Mouse (Mus musculus): Measurements from ENCODE around the gene Slc1a1. TPM values are rescaled to one million over a fixed set of nuclear protein-coding genes. Genes with fewer than 3 reads are reported as not detected.

Slc1a1 gene
- polyA plus RNA-seq (2015; fragmentation: Nextera tagmentation; extraction: Ambion mirVana) = 37.9 and 40.3 TPM in 2 replicates

GRCm38 (mm10) chr19:28834798-28835499 is at the start of gene Slc1a1:
Slc1a1 (plus strand) TSS chr19:28835049.
- under 1% methylated on average over 68 of the region's 68 CpGs for WGBS
- Histone ChIP-seq H3K27me3 (replicated peaks) (no peaks in the 10 kb centered on the region), H3K4me3 (peak within 1 kb of the TSS; percentile 57), H3K4me2 (peak within 1 kb of the TSS; percentile 78), H3K9ac (peak within 1 kb of the TSS; percentile 66), H3K9me3 (no peaks in the 10 kb centered on the region), H3K27ac (peak within 1 kb of the TSS; percentile 72), H3K4me1 (peaks cover 7% of the 10 kb centered on the region; the same call in 1 of the 2 replicates), H3K36me3 (replicated peaks) (no peaks in the 10 kb centered on the region)
- ATAC-seq (replicated peaks) = peak; percentile 94

GRCm38 (mm10) chr19:28790196-28790595 is 44.7 kb upstream of the Slc1a1 start:
- Histone ChIP-seq H3K9me3 (no peaks in the 10 kb centered on the region), H3K4me3 (no peak overlapping the region), H3K27ac (no peak overlapping the region), H3K27me3 (replicated peaks) (no peaks in the 10 kb centered on the region), H3K4me2 (no peak overlapping the region), H3K36me3 (replicated peaks) (no peaks in the 10 kb centered on the region), H3K9ac (no peak overlapping the region), H3K4me1 (no peaks in the 10 kb centered on the region)
- ATAC-seq (replicated peaks) = no peak
- 77% methylated on average over 1 of the region's 1 CpGs for WGBS

- Histone ChIP-seq H3K27ac (no peak overlapping the region), H3K4me2 (no peak overlapping the region), H3K4me3 (no peak overlapping the region), H3K9ac (no peak overlapping the region), H3K4me1 (no peaks in the 10 kb centered on the region), H3K27me3 (replicated peaks) (no peaks in the 10 kb centered on the region), H3K36me3 (replicated peaks) (no peaks in the 10 kb centered on the region), H3K9me3 (no peaks in the 10 kb centered on the region)
- 88% methylated on average over 2 of the region's 2 CpGs for WGBS
- ATAC-seq (replicated peaks) = no peak
Observed at GRCm38 (mm10) chr19:28793307-28793706, 41.5 kb upstream of the Slc1a1 start.

DNA sequence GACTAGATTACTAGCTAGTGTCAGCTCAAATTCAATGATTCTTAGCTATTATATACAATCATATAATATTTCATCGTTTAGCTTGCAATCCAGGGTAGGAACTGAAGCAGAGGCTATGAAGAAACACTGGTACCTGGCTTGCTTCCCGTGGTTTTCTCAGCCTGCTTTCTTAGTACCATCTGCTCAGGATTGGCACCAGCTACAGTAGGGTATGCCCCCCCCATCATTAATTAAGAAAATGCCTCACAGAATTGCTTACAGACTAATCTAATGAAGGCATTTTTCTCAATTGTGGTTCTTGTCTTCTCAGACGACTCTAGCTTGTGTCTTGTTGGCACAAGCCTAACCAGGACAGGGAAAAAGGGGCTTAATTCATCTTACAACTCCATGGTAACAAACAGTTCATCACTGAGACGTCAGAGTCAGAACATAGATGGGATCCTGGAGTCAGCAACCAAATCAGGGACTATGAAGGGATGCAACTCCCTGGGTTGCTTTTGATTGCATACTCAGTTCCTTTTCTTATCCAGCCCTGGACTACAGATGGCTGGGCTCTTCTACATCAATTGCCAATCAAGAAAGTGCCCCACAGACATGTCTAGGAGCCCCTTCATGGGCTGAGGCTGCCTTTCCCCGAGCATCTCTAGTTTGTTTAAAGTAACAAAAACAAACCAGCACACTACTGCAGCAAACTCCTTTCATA is 38.6 kb upstream of the Slc1a1 start:
- no peak overlapping the region for H3K27ac ChIP-seq
- no peak overlapping the region for H3K4me2 ChIP-seq
- H3K4me1 ChIP-seq = no peaks in the 10 kb centered on the region; the same call in 1 of the 2 replicates
- H3K4me3 ChIP-seq = no peak overlapping the region
- WGBS = 67% methylated on average over 5 of the region's 5 CpGs
- no peaks in the 10 kb centered on the region for H3K36me3 ChIP-seq (replicated peaks)
- H3K27me3 ChIP-seq (replicated peaks) = no peaks in the 10 kb centered on the region
- no peak for ATAC-seq (replicated peaks)
- H3K9me3 ChIP-seq = no peaks in the 10 kb centered on the region
- H3K9ac ChIP-seq = no peak overlapping the region

DNA sequence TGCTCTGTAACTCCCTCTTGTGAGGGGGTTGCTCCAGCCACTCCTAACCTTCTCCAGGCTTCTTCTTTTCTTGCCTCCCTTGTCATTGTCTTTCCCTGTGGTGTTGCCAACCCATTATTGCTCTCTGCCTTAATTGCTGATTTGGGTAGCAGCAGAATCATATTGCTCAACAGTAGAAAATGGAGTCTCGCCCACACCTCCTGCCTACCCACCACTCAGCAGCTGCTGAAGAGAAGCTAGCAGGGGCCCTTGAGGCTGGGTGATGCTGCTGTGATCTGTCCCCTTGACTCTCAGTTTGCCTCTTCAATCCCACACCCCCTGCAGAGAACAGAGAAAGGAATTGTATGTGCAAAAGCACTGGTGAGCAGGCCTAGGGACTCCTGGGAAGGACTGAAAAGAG is 37.9 kb upstream of the Slc1a1 start:
- no peak for ATAC-seq (replicated peaks)
- Histone ChIP-seq H3K4me2 (no peak overlapping the region), H3K4me3 (no peak overlapping the region), H3K9me3 (no peaks in the 10 kb centered on the region), H3K27ac (no peak overlapping the region), H3K4me1 (no peaks in the 10 kb centered on the region; the same call in 1 of the 2 replicates), H3K36me3 (replicated peaks) (no peaks in the 10 kb centered on the region), H3K27me3 (replicated peaks) (no peaks in the 10 kb centered on the region), H3K9ac (no peak overlapping the region)
- WGBS = 86% methylated on average over 1 of the region's 1 CpGs

GRCm38 (mm10) chr19:28797611-28798010 is 37.2 kb upstream of the Slc1a1 start:
- Histone ChIP-seq H3K27ac (no peak overlapping the region), H3K36me3 (replicated peaks) (no peaks in the 10 kb centered on the region), H3K4me3 (no peak overlapping the region), H3K27me3 (replicated peaks) (no peaks in the 10 kb centered on the region), H3K9me3 (no peaks in the 10 kb centered on the region), H3K4me2 (no peak overlapping the region), H3K4me1 (no peaks in the 10 kb centered on the region; the same call in 1 of the 2 replicates), H3K9ac (no peak overlapping the region)
- WGBS = 88% methylated on average over 6 of the region's 6 CpGs
- no peak for ATAC-seq (replicated peaks)

- Histone ChIP-seq H3K9ac (no peak overlapping the region), H3K4me2 (no peak overlapping the region), H3K27me3 (replicated peaks) (no peaks in the 10 kb centered on the region), H3K4me1 (no peaks in the 10 kb centered on the region; the same call in 1 of the 2 replicates), H3K27ac (no peak overlapping the region), H3K9me3 (no peaks in the 10 kb centered on the region), H3K4me3 (no peak overlapping the region), H3K36me3 (replicated peaks) (no peaks in the 10 kb centered on the region)
- ATAC-seq (replicated peaks) = peak; percentile 69; the same call in 1 of the 2 replicates
- WGBS = 41% methylated on average over 6 of the region's 6 CpGs
Observed at GRCm38 (mm10) chr19:28800448-28800847, 34.4 kb upstream of the Slc1a1 start.

- WGBS = 93% methylated on average over 6 of the region's 6 CpGs
- no peak for ATAC-seq (replicated peaks)
- H3K27me3 ChIP-seq (replicated peaks) = no peaks in the 10 kb centered on the region
- H3K4me3 ChIP-seq = no peak overlapping the region
- no peaks in the 10 kb centered on the region for H3K36me3 ChIP-seq (replicated peaks)
- no peaks in the 10 kb centered on the region for H3K4me1 ChIP-seq
- no peaks in the 10 kb centered on the region for H3K9me3 ChIP-seq
- no peak overlapping the region for H3K27ac ChIP-seq
- H3K9ac ChIP-seq = no peak overlapping the region
- no peak overlapping the region for H3K4me2 ChIP-seq
Observed at GRCm38 (mm10) chr19:28806276-28806675, 28.6 kb upstream of the Slc1a1 start.

DNA sequence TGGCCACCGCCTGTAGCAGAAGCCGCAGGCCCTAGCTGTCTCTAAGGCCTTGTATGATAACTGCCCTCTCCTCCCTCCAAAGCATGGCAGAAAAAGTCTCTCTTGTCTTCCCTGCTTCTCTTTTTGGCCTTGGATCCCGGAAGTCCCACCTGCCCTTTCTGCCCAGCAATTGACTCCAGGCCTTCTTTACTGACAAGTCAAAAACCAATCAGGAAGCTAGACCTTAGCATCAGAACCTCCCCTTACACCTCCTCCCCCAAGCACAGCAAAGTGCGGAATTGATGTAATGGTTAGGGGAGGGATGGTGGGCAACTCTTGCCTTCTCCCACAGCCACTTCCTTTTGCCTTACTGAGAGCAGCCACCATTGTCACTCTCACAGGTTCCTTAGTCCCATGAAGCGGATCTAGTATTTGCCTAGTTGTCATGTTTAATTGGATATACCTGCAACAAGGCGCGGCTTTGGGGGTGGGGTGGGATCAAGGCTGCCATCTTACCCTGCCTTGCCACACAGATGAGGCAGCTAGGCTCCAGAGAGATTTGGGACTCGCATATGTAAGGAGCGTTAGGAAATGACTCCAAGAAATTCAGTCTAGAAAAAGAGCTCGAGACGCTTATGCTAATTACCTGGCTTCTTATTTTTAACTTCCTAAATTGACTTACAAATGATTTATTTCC is 27.9 kb upstream of the Slc1a1 start:
- H3K27ac ChIP-seq = no peak overlapping the region
- no peak overlapping the region for H3K4me2 ChIP-seq
- H3K9ac ChIP-seq = no peak overlapping the region
- H3K4me1 ChIP-seq = no peaks in the 10 kb centered on the region
- H3K4me3 ChIP-seq = no peak overlapping the region
- no peaks in the 10 kb centered on the region for H3K9me3 ChIP-seq
- no peaks in the 10 kb centered on the region for H3K27me3 ChIP-seq (replicated peaks)
- H3K36me3 ChIP-seq (replicated peaks) = no peaks in the 10 kb centered on the region
- ATAC-seq (replicated peaks) = no peak
- 89% methylated on average over 11 of the region's 11 CpGs for WGBS

DNA sequence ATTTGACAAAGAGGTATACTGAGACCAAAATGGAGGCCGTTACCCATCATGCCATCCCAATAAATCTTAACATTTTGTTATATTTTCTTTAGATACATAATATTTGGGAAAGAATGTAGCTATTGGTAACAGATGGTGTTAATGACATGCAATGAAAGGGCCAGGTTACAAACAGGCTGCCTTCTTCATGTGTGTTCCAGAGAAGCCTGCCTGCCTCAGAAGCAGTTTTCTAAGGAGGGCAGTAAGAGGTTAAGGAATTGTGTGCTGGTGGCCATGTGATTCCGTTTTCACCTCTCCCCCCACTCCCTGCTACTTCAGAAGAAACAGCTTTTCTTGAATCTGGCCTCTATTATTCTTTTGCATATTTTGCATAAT is 27.4 kb upstream of the Slc1a1 start:
- 59% methylated on average over 2 of the region's 2 CpGs for WGBS
- H3K36me3 ChIP-seq (replicated peaks) = no peaks in the 10 kb centered on the region
- no peak for ATAC-seq (replicated peaks)

GRCm38 (mm10) chr19:28818286-28818685 is 16.6 kb upstream of the Slc1a1 start:
- Histone ChIP-seq H3K27me3 (replicated peaks) (no peaks in the 10 kb centered on the region), H3K9me3 (no peaks in the 10 kb centered on the region), H3K4me2 (no peak overlapping the region), H3K27ac (no peak overlapping the region), H3K4me1 (no peaks in the 10 kb centered on the region), H3K4me3 (no peak overlapping the region), H3K36me3 (replicated peaks) (no peaks in the 10 kb centered on the region), H3K9ac (no peak overlapping the region)
- WGBS = 79% methylated on average over 4 of the region's 4 CpGs
- no peak for ATAC-seq (replicated peaks)

More for the DNA sequence above, 27.4 kb upstream of the Slc1a1 start:
- Histone ChIP-seq H3K4me2 (no peak overlapping the region), H3K9me3 (no peaks in the 10 kb centered on the region), H3K4me3 (no peak overlapping the region), H3K27me3 (replicated peaks) (no peaks in the 10 kb centered on the region), H3K9ac (no peak overlapping the region), H3K4me1 (no peaks in the 10 kb centered on the region), H3K27ac (no peak overlapping the region)

DNA sequence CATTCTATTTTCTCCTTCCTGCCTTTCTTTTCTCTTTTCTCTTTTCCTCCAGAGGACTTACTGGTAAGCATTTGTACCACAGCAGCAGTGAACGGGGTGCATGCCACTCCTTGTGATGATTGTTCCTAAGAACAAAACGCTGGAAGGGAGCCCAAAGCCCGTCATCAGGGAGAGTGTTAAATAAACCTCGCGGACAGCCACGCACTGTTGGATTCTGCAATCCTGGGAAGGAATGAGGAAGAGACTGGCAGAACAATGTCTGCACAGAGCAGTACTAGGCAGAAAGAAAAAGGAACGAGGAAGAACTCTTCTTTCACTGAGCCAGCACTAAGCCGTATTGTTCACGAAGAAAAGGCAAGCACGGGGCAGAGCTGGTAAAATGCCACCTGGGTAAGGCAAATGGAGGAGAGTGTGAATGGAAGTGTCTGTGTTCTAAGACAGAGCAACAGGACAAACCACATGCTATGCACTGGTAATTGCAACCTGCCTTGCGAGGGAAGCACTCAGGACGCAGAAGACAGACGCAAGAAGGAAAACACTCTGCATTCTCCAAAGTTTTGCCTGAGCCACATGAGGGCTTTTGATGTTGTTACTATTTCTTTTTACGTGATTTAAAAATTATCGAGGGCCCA is 7.0 kb upstream of the Slc1a1 start:
- 17% methylated on average over 15 of the region's 15 CpGs for WGBS
- peak overlapping the region; percentile 16; the same call in 1 of the 2 replicates for H3K4me3 ChIP-seq
- H3K27me3 ChIP-seq (replicated peaks) = no peaks in the 10 kb centered on the region
- ATAC-seq (replicated peaks) = peak; percentile 63; the same call in 1 of the 2 replicates
- H3K4me1 ChIP-seq = peaks cover 8% of the 10 kb centered on the region
- H3K4me2 ChIP-seq = peak overlapping the region; percentile 41
- no peaks in the 10 kb centered on the region for H3K9me3 ChIP-seq
- no peak overlapping the region for H3K27ac ChIP-seq
- no peaks in the 10 kb centered on the region for H3K36me3 ChIP-seq (replicated peaks)
- H3K9ac ChIP-seq = no peak overlapping the region

Data from midbrain, embryonic 15.5 days (tissue).